Mouse (Mus musculus): ENCODE measurements around the gene Mbd3.

- TF ChIP-seq MYC (IDR thresholded peaks at IDR 0.05; ENCODE audit: low read depth, low read length) (peak; percentile 92), CTCF (conservative IDR thresholded peaks at IDR 0.05 in 1 of 2, IDR thresholded peaks at IDR 0.05 in 1 of 2; ENCODE audit: low read depth in 2 of 2, low read length in 2 of 2) (peak in 1 of 2 experiments; percentile 10; a peak in 1 of 4 replicates), NELFE (IDR thresholded peaks at IDR 0.05; ENCODE audit: low read depth, low read length) (peak; percentile 83), E2F4 (IDR thresholded peaks at IDR 0.05; ENCODE audit: insufficient replicate concordance, low read depth, low read length) (no peak), POLR2A (IDR thresholded peaks at IDR 0.05; ENCODE audit: low read depth, low read length) (peak; percentile 85), RCOR1 (conservative IDR thresholded peaks at IDR 0.05; ENCODE audit: low read depth, low read length) (no peak), ZMIZ1 (IDR thresholded peaks at IDR 0.05; ENCODE audit: low read depth, low read length) (peak; percentile 76; the same call in 1 of the 2 replicates)
Measured at GRCm38 (mm10) chr10:80398719-80399190, 595 bp downstream of the Mbd3 start.
